Mouse (Mus musculus) testis, adult 2 months (tissue): ENCODE data around the gene Axin2.

Experiments
- CTCF ChIP-seq: fragments of 200-500 bp; IDR thresholded peaks from 2 replicates; pipeline ENCODE4 v1.5.1; 2012; ENCODE audit warnings: low read depth, mild to moderate bottlenecking, inconsistent platforms, low read length, moderate library complexity; ENCODE audit not compliant: control insufficient read depth, insufficient read depth, insufficient replicate concordance
- POLR2A ChIP-seq: fragments of 200-500 bp; IDR thresholded peaks from 2 replicates; pipeline ENCODE4 v1.6.1; 2012; ENCODE audit warnings: low read depth, mild to moderate bottlenecking, inconsistent platforms, low read length, moderate library complexity; ENCODE audit not compliant: control insufficient read depth

DNA sequence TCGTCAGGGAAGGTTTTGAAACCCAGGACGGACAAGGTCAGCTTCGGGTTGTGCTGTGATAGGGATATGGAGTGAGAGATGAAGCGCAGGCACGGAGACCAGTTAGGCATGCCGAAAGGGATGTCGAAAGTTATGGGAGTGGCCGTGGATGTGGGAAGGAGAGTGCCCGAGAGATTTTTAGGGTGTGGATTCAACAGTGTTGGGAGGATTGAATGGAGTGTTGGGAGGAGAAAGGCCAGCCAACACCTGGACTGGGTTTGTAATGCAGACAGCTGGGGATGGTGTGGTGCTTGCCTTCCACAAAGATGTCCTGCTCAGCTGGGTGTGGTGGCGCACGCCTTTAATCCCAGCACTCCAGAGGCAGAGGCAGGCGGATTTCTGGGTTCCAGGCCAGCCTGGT is 8.0 kb upstream of the Axin2 start:
- TF ChIP-seq POLR2A (no peak), CTCF (no peak)
